Mouse (Mus musculus) intestine, embryonic 16.5 days (tissue): Measurements from ENCODE around the gene Bod1. TPM values are rescaled to one million over a fixed set of nuclear protein-coding genes. Genes with fewer than 3 reads are reported as not detected.

Source experiments
- ATAC-seq: fragments of 200-750 bp; cut with Nextera tagmentation; 2 replicates; pipeline ENCODE4 v1.8.0; 2017; ENCODE audit warnings: moderate TSS enrichment, moderate library complexity
- H3K27ac ChIP-seq: fragments of 300-500 bp; sonication (generic); 2 replicates; pipeline ENCODE4 v1.5.1; 2014; ENCODE audit warnings: mild to moderate bottlenecking, low read length
- H3K27me3 ChIP-seq: fragments of 300-500 bp; sonication (generic); replicated peaks from 2 replicates; pipeline ENCODE4 v1.6.1; 2014; ENCODE audit warnings: low read length, control low read depth, mixed read lengths; ENCODE audit not compliant: control insufficient read depth, insufficient read depth
- H3K36me3 ChIP-seq: fragments of 300-500 bp; sonication (generic); 2 replicates; pipeline ENCODE4 v1.6.1; 2014; ENCODE audit warnings: low read length, control low read depth; ENCODE audit not compliant: control insufficient read depth, insufficient read depth
- H3K4me1 ChIP-seq: fragments of 300-500 bp; sonication (generic); 2 replicates; pipeline ENCODE4 v1.6.1; 2014; ENCODE audit warnings: low read length, control low read depth, mixed read lengths; ENCODE audit not compliant: control insufficient read depth, insufficient read depth
- H3K4me2 ChIP-seq: fragments of 300-500 bp; sonication (generic); 2 replicates; pipeline ENCODE4 v1.6.1; 2014; ENCODE audit warnings: low read depth, low read length, control low read depth
- H3K4me3 ChIP-seq: fragments of 300-500 bp; sonication (generic); 2 replicates; pipeline ENCODE4 v1.5.1; 2014; ENCODE audit warnings: mild to moderate bottlenecking, low read length
- H3K9ac ChIP-seq: fragments of 300-500 bp; sonication (generic); 2 replicates; pipeline ENCODE4 v1.6.1; 2014; ENCODE audit warnings: low read depth, low read length
- H3K9me3 ChIP-seq: fragments of 300-500 bp; sonication (generic); 2 replicates; pipeline ENCODE4 v1.6.1; 2016; ENCODE audit warnings: low read length, control low read depth; ENCODE audit not compliant: control insufficient read depth
- WGBS: fragments of 180-500 bp; shearing (Covaris S2); extraction: QIAGEN DNeasy Blood & Tissue Kit; methylation state at CpG from one replicate; pipeline ENCODE4 v1.1.7; 2014; 5-methylcytosine and 5-hydroxymethylcytosine counted together
- polyA plus RNA-seq: library from polyadenylated mRNA; unstranded; fragments of >200 nt; fragmentation: Nextera tagmentation; extraction: Ambion mirVana; gene quantifications from 2 replicates; pipeline ENCODE4 v1.2.1, GENCODE M21; 2015

Gene Bod1
- polyA plus RNA-seq, 1 experiment from 2014 or later, result 46.9 TPM

DNA sequence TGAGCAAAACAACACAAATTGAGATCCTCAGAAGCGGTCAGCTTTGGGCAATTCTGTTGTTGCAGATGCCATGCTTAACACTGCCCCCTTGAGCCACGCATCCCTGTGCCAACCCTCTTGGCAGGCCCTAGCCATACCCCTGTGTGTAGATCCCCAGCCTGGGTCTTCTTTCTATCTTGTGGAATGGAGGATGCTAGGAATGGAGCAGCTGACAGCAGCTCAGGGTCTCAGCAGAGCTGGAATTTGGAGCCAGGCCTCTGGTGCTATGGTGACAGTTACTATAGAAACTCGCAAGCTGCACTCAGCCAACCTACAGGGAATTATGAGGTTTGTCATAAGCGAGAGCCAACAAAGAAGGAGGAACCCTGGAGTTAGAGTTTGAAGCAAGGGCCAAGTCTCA, 23.1 kb upstream of the Bod1 start:
- Histone ChIP-seq H3K4me1 (no peaks in the 10 kb centered on the region), H3K9me3 (no peaks in the 10 kb centered on the region), H3K27ac (no peak overlapping the region), H3K36me3 (no peaks in the 10 kb centered on the region), H3K4me3 (no peak overlapping the region), H3K27me3 (no peaks in the 10 kb centered on the region), H3K4me2 (no peak overlapping the region), H3K9ac (no peak overlapping the region)
- WGBS, result 75% methylated on average over 4 of the region's 4 CpGs
- no peak for ATAC-seq

DNA sequence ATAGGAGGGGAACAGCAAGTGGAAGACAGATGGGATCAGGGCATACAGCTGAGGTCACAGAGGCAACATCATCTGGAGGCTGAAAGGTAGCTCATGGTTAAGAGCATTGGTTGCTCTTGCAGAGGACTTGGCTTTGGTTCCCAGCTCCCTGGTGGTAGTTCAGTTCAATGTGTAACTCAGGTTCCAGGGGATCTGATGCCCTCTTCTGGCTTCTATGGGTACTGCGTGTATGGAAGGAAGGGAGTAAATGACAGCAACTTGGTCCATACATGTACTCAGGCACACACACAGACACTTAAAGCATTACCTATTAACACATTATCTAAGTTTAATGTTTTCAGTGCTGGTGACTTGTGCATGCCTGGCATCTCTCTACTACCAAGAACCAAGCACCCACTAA, 22.4 kb upstream of the Bod1 start:
- H3K36me3 ChIP-seq, result no peaks in the 10 kb centered on the region
- H3K4me2 ChIP-seq, result no peak overlapping the region
- H3K9ac ChIP-seq, result no peak overlapping the region
- WGBS, result 96% methylated on average over 1 of the region's 1 CpGs
- no peak overlapping the region for H3K27ac ChIP-seq
- H3K27me3 ChIP-seq, result no peaks in the 10 kb centered on the region
- H3K4me3 ChIP-seq, result no peak overlapping the region
- no peak for ATAC-seq
- no peaks in the 10 kb centered on the region for H3K9me3 ChIP-seq
- no peaks in the 10 kb centered on the region for H3K4me1 ChIP-seq

DNA sequence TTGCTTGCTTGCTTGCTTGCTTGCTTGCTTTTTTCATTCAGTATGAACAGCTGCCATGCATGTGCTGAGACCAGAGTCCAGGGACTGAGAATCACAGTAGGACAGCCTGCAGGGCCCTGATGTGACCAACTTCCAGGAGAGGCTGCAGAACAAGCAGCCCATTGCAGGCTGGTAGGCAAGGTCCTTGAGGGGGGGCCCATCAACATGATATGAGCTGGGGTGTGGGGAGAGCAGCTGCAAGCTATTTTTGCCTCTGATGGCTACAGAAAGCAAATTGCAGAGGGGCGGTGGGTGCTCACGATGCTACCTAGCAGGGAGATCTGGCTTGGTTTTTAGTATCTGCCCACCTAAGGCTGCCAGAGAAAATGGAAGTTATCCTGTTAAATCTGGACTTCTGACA, 21.6 kb upstream of the Bod1 start:
- H3K4me2 ChIP-seq, result no peak overlapping the region
- 94% methylated on average over 2 of the region's 2 CpGs for WGBS
- no peak overlapping the region for H3K4me3 ChIP-seq
- no peak overlapping the region for H3K27ac ChIP-seq
- no peaks in the 10 kb centered on the region for H3K36me3 ChIP-seq
- no peak overlapping the region for H3K9ac ChIP-seq
- no peak for ATAC-seq
- H3K4me1 ChIP-seq, result no peaks in the 10 kb centered on the region
- H3K27me3 ChIP-seq, result no peaks in the 10 kb centered on the region
- no peaks in the 10 kb centered on the region for H3K9me3 ChIP-seq

DNA sequence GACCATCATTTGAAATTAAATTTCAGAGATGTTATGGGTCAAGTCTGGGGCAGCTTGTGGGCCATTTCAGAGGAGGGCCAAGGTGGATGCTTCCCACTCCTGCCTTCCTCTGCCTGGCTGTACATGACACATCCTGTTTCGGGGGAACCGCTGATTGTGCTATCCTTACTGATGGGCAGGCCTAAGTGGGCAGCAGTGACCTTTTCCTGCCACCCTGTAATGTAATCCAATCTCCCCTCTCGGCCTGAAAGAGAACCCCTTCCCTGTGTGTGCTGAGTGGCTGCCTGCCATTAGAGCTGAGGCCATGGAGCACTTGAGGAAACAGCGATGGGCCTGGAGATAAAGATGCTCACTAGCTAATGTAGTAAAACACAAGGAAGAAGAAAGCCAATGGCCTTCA, 17.3 kb upstream of the Bod1 start:
- no peak overlapping the region for H3K4me3 ChIP-seq
- H3K9ac ChIP-seq, result no peak overlapping the region; the same call in 1 of the 2 replicates
- 68% methylated on average over 4 of the region's 4 CpGs for WGBS
- H3K36me3 ChIP-seq, result no peaks in the 10 kb centered on the region
- no peaks in the 10 kb centered on the region for H3K4me1 ChIP-seq
- no peaks in the 10 kb centered on the region for H3K9me3 ChIP-seq
- H3K27ac ChIP-seq, result no peak overlapping the region
- H3K4me2 ChIP-seq, result no peak overlapping the region
- ATAC-seq, result no peak
- H3K27me3 ChIP-seq, result no peaks in the 10 kb centered on the region

DNA sequence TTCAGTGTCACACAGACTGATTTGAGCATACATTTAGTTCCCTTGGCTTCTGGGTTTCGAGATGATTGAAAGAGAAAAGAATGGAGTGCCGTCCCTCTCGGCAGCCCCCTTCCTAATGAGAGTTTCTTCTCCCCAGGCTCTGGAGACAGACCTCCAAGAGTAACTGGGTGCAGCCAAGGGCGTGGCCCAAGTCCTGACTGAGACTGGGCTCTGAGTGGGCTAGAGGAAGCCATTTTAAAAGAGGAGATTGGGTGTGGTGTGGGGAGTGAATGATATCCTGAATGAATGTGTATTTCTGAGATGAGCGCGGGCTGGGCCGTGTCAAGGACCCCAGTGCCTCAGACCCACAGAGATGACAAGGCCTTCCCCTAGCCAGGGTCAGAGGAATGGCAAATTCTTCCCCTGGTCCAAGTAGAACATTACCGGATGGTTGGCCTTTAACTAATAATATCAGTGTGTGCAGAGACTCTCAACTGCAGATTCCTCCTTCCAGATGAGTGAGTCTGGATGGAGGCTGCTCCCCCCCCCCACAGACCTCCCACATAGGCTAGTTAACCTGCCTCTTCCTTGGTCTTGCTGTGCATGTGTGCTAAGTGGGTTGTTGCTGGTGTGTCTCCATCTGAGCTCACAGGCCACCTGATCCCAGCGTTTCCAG, 13.4 kb upstream of the Bod1 start:
- H3K27ac ChIP-seq, result no peak overlapping the region
- no peak overlapping the region for H3K4me2 ChIP-seq
- H3K36me3 ChIP-seq, result no peaks in the 10 kb centered on the region
- H3K9me3 ChIP-seq, result no peaks in the 10 kb centered on the region
- no peak overlapping the region for H3K9ac ChIP-seq
- no peak overlapping the region for H3K4me3 ChIP-seq
- ATAC-seq, result no peak
- WGBS, result 76% methylated on average over 9 of the region's 9 CpGs
- no peaks in the 10 kb centered on the region for H3K4me1 ChIP-seq
- H3K27me3 ChIP-seq, result no peaks in the 10 kb centered on the region

DNA sequence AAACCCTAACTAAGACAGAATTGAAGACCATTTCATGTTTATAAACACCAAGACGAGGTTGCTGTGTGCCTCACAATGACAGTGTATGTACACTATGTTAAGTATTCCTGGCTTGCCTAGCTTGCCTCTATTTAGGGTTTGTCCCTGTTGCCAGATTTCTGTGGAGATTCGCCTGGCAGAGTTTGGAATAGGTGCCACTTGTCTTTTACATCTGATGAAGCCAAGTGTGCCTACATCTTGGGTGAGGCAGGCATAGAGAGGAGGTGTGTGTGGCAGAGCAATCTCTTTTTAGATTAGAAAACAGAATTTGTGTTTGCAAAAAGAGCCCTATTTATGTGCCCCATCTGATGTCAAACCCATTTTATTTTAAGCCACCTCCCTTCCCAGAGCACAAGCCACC, 12.4 kb upstream of the Bod1 start:
- Histone ChIP-seq H3K9ac (no peak overlapping the region), H3K27me3 (no peaks in the 10 kb centered on the region), H3K4me2 (no peak overlapping the region), H3K36me3 (no peaks in the 10 kb centered on the region), H3K9me3 (no peaks in the 10 kb centered on the region), H3K4me3 (no peak overlapping the region), H3K4me1 (no peaks in the 10 kb centered on the region), H3K27ac (no peak overlapping the region)
- 87% methylated on average over 2 of the region's 2 CpGs for WGBS
- ATAC-seq, result no peak

DNA sequence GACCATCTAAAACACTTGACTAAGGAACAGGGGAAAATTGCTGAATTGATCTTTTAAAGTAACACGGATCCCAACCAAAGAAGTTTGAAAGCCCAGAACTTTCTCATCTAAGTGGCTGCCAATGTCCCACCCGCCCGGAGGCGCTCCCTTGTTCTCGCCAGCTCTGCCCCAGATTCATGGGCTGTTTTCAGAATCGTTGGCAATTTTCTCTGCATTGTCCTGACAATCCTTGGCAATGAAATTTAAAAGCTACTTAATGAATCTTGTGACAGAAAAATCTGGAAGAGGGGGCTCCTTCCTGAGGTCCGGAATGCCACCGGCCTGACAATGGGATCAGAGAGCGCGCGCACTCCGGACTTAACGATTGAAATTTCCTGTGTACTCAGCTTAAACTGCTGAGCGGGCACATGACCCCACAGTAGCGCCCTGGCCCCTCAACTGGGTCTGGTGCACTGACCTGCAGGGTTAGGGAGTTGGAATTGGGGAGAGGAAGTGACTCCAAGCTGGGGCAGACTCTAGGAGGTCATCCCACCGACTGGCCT, 8.2 kb upstream of the Bod1 start:
- Histone ChIP-seq H3K4me1 (no peaks in the 10 kb centered on the region), H3K36me3 (no peaks in the 10 kb centered on the region), H3K27me3 (no peaks in the 10 kb centered on the region), H3K4me3 (no peak overlapping the region), H3K27ac (no peak overlapping the region), H3K4me2 (no peak overlapping the region), H3K9me3 (no peaks in the 10 kb centered on the region), H3K9ac (no peak overlapping the region)
- ATAC-seq, result no peak
- WGBS, result 81% methylated on average over 16 of the region's 16 CpGs

DNA sequence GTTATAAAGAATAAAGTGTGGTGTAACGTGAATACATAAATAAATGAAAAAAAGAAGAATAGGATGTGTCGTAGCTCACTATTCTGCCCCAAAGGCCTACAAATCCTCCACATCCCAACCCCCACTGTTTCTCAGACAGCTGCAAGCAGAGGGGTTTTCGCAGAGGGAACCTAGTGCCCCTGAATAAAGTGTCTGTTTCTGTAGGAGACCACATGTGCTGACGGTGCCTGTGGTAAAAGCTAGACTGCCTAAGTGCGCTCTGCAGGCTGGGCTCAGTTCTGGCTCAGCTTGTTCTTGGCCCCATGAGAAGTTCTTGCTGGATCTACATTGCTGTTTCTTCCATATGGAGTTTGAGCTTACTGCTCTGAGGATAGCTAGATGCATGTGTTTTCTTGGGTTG, 5.6 kb upstream of the Bod1 start:
- 85% methylated on average over 5 of the region's 5 CpGs for WGBS
- no peaks in the 10 kb centered on the region for H3K9me3 ChIP-seq

DNA sequence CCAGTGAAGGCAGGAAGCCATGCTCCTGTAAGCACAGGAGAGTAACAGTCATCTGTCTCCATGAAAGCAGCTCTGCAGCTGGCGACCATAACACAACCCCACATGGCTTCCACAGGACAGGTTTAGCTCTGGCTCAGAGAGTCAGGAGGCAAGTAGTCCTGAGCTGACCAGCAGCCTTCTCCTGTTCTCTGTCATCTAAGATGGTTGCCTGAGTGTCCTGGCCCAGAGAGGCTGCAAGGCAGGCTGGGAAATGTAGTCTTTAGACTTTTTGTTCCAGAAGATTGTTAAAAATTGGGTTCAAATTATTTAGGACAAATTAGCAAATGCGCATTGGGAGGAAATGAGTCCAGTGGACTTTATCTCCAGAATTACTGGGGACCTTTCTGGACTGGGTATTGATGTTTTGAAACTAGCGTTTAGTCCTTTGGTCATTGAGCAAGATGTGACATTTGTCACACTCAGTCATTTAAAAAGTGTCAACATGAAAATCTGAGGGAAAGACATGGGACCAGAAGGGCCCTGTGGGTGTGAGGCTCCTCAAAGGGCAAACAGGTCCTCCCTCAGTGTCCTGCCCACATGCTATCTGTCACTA, 5.1 kb upstream of the Bod1 start:
- H3K9me3 ChIP-seq, result no peaks in the 10 kb centered on the region
- H3K4me3 ChIP-seq, result no peak overlapping the region
- WGBS, result 76% methylated on average over 3 of the region's 3 CpGs
- no peak overlapping the region for H3K27ac ChIP-seq
- H3K4me1 ChIP-seq, result no peaks in the 10 kb centered on the region
- no peak overlapping the region for H3K4me2 ChIP-seq
- ATAC-seq, result no peak
- no peak overlapping the region for H3K9ac ChIP-seq
- H3K27me3 ChIP-seq, result no peaks in the 10 kb centered on the region
- H3K36me3 ChIP-seq, result no peaks in the 10 kb centered on the region

More for the DNA sequence above, 5.6 kb upstream of the Bod1 start:
- Histone ChIP-seq H3K4me1 (no peaks in the 10 kb centered on the region), H3K27me3 (no peaks in the 10 kb centered on the region), H3K4me2 (no peak overlapping the region), H3K9ac (no peak overlapping the region), H3K4me3 (no peak overlapping the region), H3K27ac (no peak overlapping the region), H3K36me3 (no peaks in the 10 kb centered on the region)
- no peak for ATAC-seq

DNA sequence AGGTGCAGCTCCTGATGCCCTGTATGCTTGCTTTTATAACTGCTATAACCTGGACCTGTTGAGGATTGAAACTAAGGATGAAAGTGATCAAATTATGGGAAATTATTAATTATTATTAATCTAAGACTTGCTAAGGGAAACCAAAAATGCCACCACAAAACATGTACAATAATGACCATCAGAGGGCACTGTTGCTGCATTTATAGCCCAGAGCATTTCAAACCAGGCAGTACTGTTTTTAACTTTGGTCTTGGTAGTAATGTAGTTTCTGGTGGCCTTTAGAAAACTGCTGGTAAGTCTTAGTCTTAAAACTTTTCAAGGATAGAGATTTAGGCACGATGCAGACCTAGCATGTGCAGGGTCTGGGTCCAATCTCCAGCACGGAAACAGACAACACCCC, 3.7 kb upstream of the Bod1 start:
- Histone ChIP-seq H3K9ac (no peak overlapping the region), H3K27me3 (no peaks in the 10 kb centered on the region), H3K36me3 (no peaks in the 10 kb centered on the region), H3K4me3 (no peak overlapping the region), H3K27ac (no peak overlapping the region), H3K4me2 (no peak overlapping the region), H3K9me3 (no peaks in the 10 kb centered on the region), H3K4me1 (peaks cover 3% of the 10 kb centered on the region)
- no peak for ATAC-seq
- 53% methylated on average over 2 of the region's 2 CpGs for WGBS
